Mouse (Mus musculus) cerebellum, adult 2 months (tissue): ENCODE results near the gene Tgfbi.

ENCODE experiments used
- CTCF ChIP-seq: fragments of 200-500 bp; IDR thresholded peaks from 2 replicates; pipeline ENCODE4 v1.5.1; 2011; ENCODE audit warnings: low read depth, mild to moderate bottlenecking, control low read depth, low read length, moderate library complexity, borderline replicate concordance; ENCODE audit not compliant: insufficient read depth
- POLR2A ChIP-seq: fragments of 200-500 bp; IDR thresholded peaks from 2 replicates; pipeline ENCODE4 v1.6.1; 2011; ENCODE audit warnings: low read length, control low read depth, borderline replicate concordance; ENCODE audit not compliant: insufficient read depth

DNA sequence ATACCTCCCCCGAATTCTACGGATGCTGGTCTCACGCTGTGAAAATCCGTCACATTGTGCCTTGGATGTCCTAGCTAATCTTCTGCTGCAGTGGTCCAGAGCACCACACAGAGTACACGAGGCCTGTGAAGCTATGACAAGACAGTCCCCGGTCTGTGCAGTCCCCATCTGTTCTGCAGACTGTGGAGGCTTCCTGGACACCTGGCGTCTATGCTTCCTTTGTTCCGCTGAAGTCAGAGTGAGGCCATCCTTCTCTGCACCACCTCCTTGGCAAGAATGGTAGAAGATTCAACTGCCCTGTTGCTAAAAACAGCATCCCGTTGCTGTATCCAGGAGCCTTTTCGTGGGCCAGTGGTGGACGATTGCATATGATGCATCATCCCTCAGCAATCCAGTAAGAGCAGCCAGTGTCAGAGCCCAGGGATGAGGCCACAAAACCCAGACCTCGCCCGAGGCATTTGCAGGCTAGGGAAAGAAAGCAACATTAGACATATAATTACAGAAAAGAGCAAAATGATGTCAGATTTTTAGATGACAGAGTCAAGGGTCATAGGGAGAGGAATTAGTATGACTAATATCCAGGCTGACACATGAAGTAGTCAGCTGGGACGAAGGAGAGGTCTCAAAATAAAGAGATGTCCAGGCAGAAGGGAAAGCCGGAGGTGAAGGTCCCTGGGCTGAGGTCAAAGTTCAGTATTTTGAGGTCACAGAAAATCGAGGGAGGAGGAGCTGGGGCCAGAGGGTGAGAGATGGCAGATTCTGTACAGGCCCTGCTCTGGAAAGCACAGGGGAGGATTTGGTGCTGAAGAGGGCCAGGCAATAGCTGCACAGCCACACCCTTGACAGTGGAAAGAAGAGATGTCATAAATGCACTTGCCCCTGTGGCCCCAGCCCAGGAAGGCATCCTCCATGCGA is 55.2 kb downstream of the Tgfbi start:
- TF ChIP-seq POLR2A (no peak), CTCF (no peak)
